Mouse (Mus musculus): ENCODE results near the gene Ltbp4.
A peak's percentile ranks its signal among the peaks of the same experiment; 100 is the strongest.

Gene Ltbp4

DNA sequence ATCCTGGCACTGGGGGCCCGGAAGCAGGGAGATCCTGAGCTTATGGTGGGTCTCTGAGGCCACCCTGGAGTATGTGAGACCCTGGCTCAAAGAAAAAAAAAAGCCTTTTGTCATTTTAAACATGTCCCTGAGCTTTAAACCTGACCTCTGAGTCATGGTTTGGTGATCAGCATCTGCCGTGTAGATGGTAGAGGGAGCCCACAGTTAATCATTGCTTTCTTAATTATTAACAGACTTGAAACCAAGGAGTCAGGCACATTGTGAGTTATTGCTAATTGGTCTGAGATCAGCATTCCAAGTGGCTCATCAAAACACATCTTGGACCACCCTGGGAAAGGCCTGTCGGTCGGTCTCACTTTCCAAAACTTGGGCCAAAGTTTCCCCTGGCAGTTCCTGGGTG, 55.3 kb downstream of the Ltbp4 start:
- Histone ChIP-seq H3K36me3 (ENCODE audit: control insufficient read depth, insufficient read depth, low read length, poor library complexity, severe bottlenecking) (no peaks in the 10 kb centered on the region), H3K27me3 (ENCODE audit: control insufficient read depth, insufficient read depth, low read length, poor library complexity, severe bottlenecking) (no peaks in the 10 kb centered on the region)
- no peak for DNase-seq (ENCODE audit: low read depth, low spot score)

GRCm38 (mm10) chr7:27281717-27282116, 55.8 kb downstream of the Ltbp4 start:
- no peaks in the 10 kb centered on the region for H3K36me3 ChIP-seq (ENCODE audit: control insufficient read depth, insufficient read depth, low read length, poor library complexity, severe bottlenecking)
- no peaks in the 10 kb centered on the region for H3K27me3 ChIP-seq (ENCODE audit: control insufficient read depth, insufficient read depth, low read length, poor library complexity, severe bottlenecking)
- no peak for DNase-seq (ENCODE audit: low read depth, low spot score)

DNA sequence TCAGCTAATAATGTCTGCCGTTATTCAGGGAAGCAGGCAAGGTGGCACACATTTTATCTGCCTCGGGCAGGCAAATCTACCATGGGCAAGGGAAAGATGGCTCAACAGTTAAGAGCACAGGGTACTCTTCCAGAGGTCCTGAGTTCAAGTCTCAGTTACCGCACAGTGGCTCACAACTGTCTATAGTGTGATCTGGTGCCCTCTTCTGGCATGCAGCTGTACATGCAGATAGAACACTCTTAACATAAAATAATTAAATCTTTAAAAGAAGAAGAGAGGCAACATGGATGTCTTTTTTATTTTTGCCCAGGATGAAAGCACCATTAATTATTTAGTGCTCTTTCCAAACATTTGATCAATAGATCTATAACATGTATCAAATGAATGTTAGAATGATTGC, 60.3 kb downstream of the Ltbp4 start:
- Histone ChIP-seq H3K36me3 (ENCODE audit: control insufficient read depth, insufficient read depth, low read length, poor library complexity, severe bottlenecking) (no peaks in the 10 kb centered on the region), H3K27me3 (ENCODE audit: control insufficient read depth, insufficient read depth, low read length, poor library complexity, severe bottlenecking) (no peaks in the 10 kb centered on the region)
- DNase-seq (ENCODE audit: low read depth, low spot score): peak; percentile 58

- H3K36me3 ChIP-seq (ENCODE audit: control insufficient read depth, insufficient read depth, low read length, poor library complexity, severe bottlenecking): no peaks in the 10 kb centered on the region
- no peak for DNase-seq (ENCODE audit: low read depth, low spot score)
- no peaks in the 10 kb centered on the region for H3K27me3 ChIP-seq (ENCODE audit: control insufficient read depth, insufficient read depth, low read length, poor library complexity, severe bottlenecking)
These were observed 61.5 kb downstream of the Ltbp4 start for GRCm38 (mm10) chr7:27276021-27276420.

DNA sequence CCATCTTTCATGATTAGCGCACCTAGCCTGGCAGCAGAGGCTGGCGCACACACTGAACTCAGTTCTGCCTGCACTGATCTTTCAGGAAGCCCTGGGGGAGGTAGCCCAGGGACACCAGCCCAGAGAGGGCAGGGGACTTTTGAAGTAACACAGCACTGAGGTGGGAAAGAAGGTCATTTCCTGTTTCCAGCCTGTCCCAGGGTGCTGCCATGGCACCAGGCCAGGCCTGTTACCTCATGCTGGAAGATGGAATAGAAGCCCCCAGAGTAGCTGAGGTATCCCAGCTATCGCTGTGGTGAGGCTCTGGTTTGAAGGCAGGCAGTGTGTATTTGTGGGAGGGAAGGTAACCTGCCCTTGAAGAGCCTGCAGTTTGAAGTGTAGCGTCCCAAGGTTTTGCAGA, 62.6 kb downstream of the Ltbp4 start:
- H3K27me3 ChIP-seq (ENCODE audit: control insufficient read depth, insufficient read depth, low read length, poor library complexity, severe bottlenecking): no peaks in the 10 kb centered on the region
- no peaks in the 10 kb centered on the region for H3K36me3 ChIP-seq (ENCODE audit: control insufficient read depth, insufficient read depth, low read length, poor library complexity, severe bottlenecking)
- no peak for DNase-seq (ENCODE audit: low read depth, low spot score)

DNA sequence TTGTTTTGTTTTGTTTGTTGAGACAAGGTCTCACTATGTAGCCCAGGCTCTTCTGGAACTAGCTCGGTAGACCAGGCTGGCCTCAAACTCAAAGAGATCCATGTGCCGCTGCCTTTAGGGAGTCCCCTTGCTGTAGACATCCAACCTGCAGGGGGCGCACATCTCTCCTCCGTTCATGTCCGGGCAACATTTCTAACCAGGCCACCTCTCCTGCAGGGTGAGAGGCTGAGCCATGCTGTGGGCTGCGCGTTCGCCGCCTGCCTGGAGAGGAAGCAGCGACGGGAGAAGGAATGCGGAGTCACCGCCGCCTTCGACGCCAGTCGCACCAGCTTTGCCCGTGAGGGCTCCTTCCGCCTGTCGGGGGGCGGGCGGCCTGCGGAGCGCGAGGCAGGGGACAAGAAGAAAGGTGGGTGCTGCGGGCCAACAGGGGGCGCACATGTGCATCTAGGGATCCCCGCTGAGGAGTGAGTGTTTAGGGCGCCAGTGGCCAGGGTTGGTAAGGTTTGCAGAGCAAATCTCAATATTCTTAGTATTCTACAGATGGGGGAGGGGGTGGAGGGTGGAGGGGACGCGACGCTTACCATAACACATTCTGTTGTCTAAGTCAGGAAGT, 63.6 kb downstream of the Ltbp4 start:
- H3K36me3 ChIP-seq (ENCODE audit: control insufficient read depth, insufficient read depth, low read length, poor library complexity, severe bottlenecking): no peaks in the 10 kb centered on the region
- DNase-seq (ENCODE audit: low read depth, low spot score): peak; percentile 54
- H3K27me3 ChIP-seq (ENCODE audit: control insufficient read depth, insufficient read depth, low read length, poor library complexity, severe bottlenecking): no peaks in the 10 kb centered on the region

GRCm38 (mm10) chr7:27271423-27271822, 66.1 kb downstream of the Ltbp4 start:
- no peaks in the 10 kb centered on the region for H3K27me3 ChIP-seq (ENCODE audit: control insufficient read depth, insufficient read depth, low read length, poor library complexity, severe bottlenecking)

DNA sequence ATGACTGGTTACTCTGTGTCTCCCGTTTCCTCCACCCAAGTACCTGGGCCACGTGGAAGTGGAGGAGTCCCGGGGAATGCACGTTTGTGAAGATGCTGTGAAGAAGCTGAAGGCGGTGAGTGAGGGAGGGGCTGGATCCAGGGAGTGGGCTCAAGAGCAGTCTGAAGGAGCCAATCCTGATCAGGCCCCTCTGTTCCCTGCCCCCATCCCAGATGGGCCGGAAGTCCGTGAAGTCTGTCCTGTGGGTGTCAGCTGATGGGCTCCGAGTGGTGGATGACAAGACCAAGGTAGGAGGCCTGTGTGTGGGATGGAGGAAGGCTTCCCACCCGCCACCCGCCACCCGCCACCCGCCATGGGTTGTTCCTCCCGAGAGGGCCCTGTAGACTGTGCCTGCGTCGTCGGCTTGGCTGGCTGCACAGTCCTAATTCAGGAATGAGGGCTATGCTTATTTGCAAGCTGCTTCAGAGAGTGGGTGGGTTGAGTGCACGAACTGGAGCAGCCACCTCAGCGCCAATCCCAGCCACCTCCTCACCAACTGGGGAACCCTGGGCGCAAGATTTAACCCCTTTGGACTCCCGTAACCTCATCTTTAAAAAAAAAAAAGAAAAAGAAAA, 70.9 kb downstream of the Ltbp4 start:
- DNase-seq (ENCODE audit: low read depth, low spot score): no peak
- Histone ChIP-seq H3K27me3 (ENCODE audit: control insufficient read depth, insufficient read depth, low read length, poor library complexity, severe bottlenecking) (no peaks in the 10 kb centered on the region), H3K36me3 (ENCODE audit: control insufficient read depth, insufficient read depth, low read length, poor library complexity, severe bottlenecking) (no peaks in the 10 kb centered on the region)

More at GRCm38 (mm10) chr7:27271423-27271822, 66.1 kb downstream of the Ltbp4 start:
- no peaks in the 10 kb centered on the region for H3K36me3 ChIP-seq (ENCODE audit: control insufficient read depth, insufficient read depth, low read length, poor library complexity, severe bottlenecking)
- DNase-seq (ENCODE audit: low read depth, low spot score): no peak

DNA sequence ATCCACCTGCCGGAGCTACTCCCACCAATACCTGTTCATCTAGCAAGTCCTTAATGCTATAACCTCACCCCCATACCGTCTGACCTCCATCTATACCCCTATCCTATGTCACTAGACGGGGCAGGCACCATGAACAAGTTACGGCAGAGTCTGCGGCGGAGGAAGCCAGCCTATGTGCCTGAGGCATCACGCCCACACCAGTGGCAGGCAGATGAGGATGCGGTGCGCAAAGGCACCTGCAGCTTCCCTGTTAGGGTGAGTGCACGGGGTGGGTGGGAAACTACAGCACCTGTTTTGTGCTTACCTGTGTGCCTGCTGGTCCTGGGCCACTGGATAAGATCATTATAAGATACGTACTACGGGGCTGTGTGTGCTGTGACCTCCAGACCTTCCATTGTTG, 72.7 kb downstream of the Ltbp4 start:
- DNase-seq (ENCODE audit: low read depth, low spot score): no peak
- H3K27me3 ChIP-seq (ENCODE audit: control insufficient read depth, insufficient read depth, low read length, poor library complexity, severe bottlenecking): no peaks in the 10 kb centered on the region
- no peaks in the 10 kb centered on the region for H3K36me3 ChIP-seq (ENCODE audit: control insufficient read depth, insufficient read depth, low read length, poor library complexity, severe bottlenecking)

- H3K36me3 ChIP-seq (ENCODE audit: control insufficient read depth, insufficient read depth, low read length, poor library complexity, severe bottlenecking): no peaks in the 10 kb centered on the region
- DNase-seq (ENCODE audit: low read depth, low spot score): no peak
- H3K27me3 ChIP-seq (ENCODE audit: control insufficient read depth, insufficient read depth, low read length, poor library complexity, severe bottlenecking): no peaks in the 10 kb centered on the region
These were observed 75.6 kb downstream of the Ltbp4 start for GRCm38 (mm10) chr7:27261888-27262287.

DNA sequence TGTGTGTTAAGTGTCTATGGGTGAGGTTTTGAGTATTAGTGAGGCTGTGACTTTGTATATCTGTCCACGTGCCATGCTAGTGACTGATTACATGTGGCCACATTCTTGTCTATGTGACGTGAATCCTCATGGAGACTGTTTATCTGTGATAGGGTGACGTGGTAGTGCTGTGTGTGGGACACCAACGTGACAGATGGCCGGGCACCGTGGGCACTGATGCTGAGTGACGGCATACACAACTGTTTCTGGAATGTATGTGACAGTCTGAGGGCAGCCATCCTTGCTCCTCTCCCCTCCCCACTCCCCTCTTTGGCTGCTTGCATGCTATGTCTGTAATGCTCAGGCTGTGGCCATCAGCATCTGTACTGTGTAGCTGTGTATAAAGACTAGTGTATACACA, 76.6 kb downstream of the Ltbp4 start:
- DNase-seq (ENCODE audit: low read depth, low spot score): no peak
- H3K36me3 ChIP-seq (ENCODE audit: control insufficient read depth, insufficient read depth, low read length, poor library complexity, severe bottlenecking): no peaks in the 10 kb centered on the region
- no peaks in the 10 kb centered on the region for H3K27me3 ChIP-seq (ENCODE audit: control insufficient read depth, insufficient read depth, low read length, poor library complexity, severe bottlenecking)

DNA sequence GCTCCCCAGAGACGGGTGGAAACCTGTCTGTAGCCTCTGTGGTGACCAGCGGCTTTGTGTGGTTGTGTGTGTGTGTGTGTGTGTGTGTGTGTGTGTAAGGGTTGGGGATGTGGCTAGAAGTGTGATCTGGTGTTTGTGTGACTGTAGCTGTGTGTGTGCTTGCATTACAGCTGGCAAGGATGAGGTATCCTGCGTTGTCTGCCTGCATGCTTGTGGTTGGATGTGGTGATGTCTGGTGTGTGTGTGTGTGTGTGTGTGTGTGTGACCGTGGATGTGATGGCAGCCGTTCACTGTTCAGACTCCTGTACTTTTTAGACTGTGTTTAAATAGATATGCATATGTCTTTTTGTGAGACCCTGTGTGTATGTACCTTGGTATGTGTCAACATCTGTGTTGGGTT, 77.7 kb downstream of the Ltbp4 start:
- Histone ChIP-seq H3K36me3 (ENCODE audit: control insufficient read depth, insufficient read depth, low read length, poor library complexity, severe bottlenecking) (no peaks in the 10 kb centered on the region; the same call in 1 of the 2 replicates), H3K27me3 (ENCODE audit: control insufficient read depth, insufficient read depth, low read length, poor library complexity, severe bottlenecking) (no peaks in the 10 kb centered on the region)
- no peak for DNase-seq (ENCODE audit: low read depth, low spot score)

GRCm38 (mm10) chr7:27259271-27259721, 78.2 kb downstream of the Ltbp4 start:
- no peaks in the 10 kb centered on the region for H3K27me3 ChIP-seq (ENCODE audit: control insufficient read depth, insufficient read depth, low read length, poor library complexity, severe bottlenecking)
- H3K36me3 ChIP-seq (ENCODE audit: control insufficient read depth, insufficient read depth, low read length, poor library complexity, severe bottlenecking): no peaks in the 10 kb centered on the region; the same call in 1 of the 2 replicates
- DNase-seq (ENCODE audit: low read depth, low spot score): no peak

GRCm38 (mm10) chr7:27258205-27258899, 79.1 kb downstream of the Ltbp4 start, which contains the start of gene Numbl:
Gene Numbl (plus strand): TSS chr7:27258433.
- H3K27me3 ChIP-seq (ENCODE audit: control insufficient read depth, insufficient read depth, low read length, poor library complexity, severe bottlenecking): no peaks in the 10 kb centered on the region
- no peaks in the 10 kb centered on the region; the same call in 1 of the 2 replicates for H3K36me3 ChIP-seq (ENCODE audit: control insufficient read depth, insufficient read depth, low read length, poor library complexity, severe bottlenecking)
- DNase-seq (ENCODE audit: low read depth, low spot score): peak; percentile 94

GRCm38 (mm10) chr7:27257852-27258204, 79.7 kb downstream of the Ltbp4 start:
- DNase-seq (ENCODE audit: low read depth, low spot score): no peak
- Histone ChIP-seq H3K27me3 (ENCODE audit: control insufficient read depth, insufficient read depth, low read length, poor library complexity, severe bottlenecking) (no peaks in the 10 kb centered on the region), H3K36me3 (ENCODE audit: control insufficient read depth, insufficient read depth, low read length, poor library complexity, severe bottlenecking) (no peaks in the 10 kb centered on the region; the same call in 1 of the 2 replicates)

Measured in splenic B cell, adult 2 months (primary cell).